Mouse (Mus musculus): ENCODE measurements around the gene Sorl1.

DNA sequence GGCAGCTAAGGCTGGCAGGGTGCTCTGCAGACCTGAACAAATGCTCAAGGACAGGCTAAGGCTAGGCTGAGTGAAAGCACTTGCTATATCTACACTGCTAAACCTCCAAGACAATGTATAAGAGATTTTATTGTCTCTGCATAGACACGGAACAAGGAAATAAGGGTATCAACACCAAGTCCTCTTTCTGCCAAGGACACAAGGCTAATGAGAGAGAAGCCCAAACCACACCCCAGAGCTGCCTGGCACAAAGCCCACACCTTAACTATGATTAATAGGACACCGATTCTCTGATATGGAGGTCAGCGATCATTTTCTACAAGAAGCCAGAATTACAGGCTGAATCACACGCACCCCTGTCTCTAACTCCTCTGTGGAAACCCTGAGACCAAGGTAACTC, 120.0 kb downstream of the Sorl1 start:
- no peak for TF ChIP-seq MYOG (IDR thresholded peaks at IDR 0.05; ENCODE audit: control insufficient read depth in 1 of 3, insufficient read depth in 1 of 3, insufficient read length in 2 of 3, low read depth in 2 of 3)
- TF ChIP-seq TCF12 (IDR thresholded peaks at IDR 0.05; ENCODE audit: insufficient read depth, poor library complexity, severe bottlenecking) = no peak
- no peak for TF ChIP-seq CEBPB (IDR thresholded peaks at IDR 0.05; ENCODE audit: insufficient read depth, poor library complexity, severe bottlenecking)
- TF ChIP-seq MYOD1 (IDR thresholded peaks at IDR 0.05; ENCODE audit: control insufficient read depth in 1 of 3, insufficient read length in 2 of 3, low read depth in 2 of 3) = no peak

All from myocyte (in vitro differentiated cells).